Mouse (Mus musculus) CH12.LX (cell line): ENCODE data around the gene Slc35a5.

Source experiments
- CHD1 ChIP-seq: IDR thresholded peaks from 2 replicates; pipeline ENCODE4 v1.6.1; 2012; ENCODE audit warnings: low read depth, low read length, improper control_type of control experiment, inconsistent platforms
- CTCF ChIP-seq, 2 experiments: IDR thresholded peaks in 1 of 2; conservative IDR thresholded peaks in 1 of 2; 2 replicates each; pipeline ENCODE4 v1.5.1; 2011 to 2012; ENCODE audit warnings: low read depth in 2 of 2, low read length in 2 of 2, improper control_type of control experiment in 1 of 2, inconsistent platforms in 1 of 2, mild to moderate bottlenecking in 1 of 2, moderate library complexity in 1 of 2
- EP300 ChIP-seq: IDR thresholded peaks from 2 replicates; pipeline ENCODE4 v1.6.1; 2011; ENCODE audit warnings: low read length, improper control_type of control experiment
- MAFK ChIP-seq: IDR thresholded peaks from 2 replicates; pipeline ENCODE4 v1.6.1; 2011; ENCODE audit warnings: low read length, improper control_type of control experiment; ENCODE audit not compliant: insufficient replicate concordance
- MAX ChIP-seq: IDR thresholded peaks from 2 replicates; pipeline ENCODE4 v1.6.1; 2011; ENCODE audit warnings: low read length, improper control_type of control experiment
- MYC ChIP-seq: IDR thresholded peaks from 2 replicates; pipeline ENCODE4 v1.6.1; 2011; ENCODE audit warnings: low read depth, mild to moderate bottlenecking, improper control_type of control experiment, low read length
- POLR2A ChIP-seq: IDR thresholded peaks from 2 replicates; pipeline ENCODE4 v1.6.1; 2011; ENCODE audit warnings: low read depth, mild to moderate bottlenecking, improper control_type of control experiment, low read length
- POLR2AphosphoS2 ChIP-seq: IDR thresholded peaks from 2 replicates; pipeline ENCODE4 v1.6.1; 2011; ENCODE audit warnings: low read depth, low read length, improper control_type of control experiment

DNA sequence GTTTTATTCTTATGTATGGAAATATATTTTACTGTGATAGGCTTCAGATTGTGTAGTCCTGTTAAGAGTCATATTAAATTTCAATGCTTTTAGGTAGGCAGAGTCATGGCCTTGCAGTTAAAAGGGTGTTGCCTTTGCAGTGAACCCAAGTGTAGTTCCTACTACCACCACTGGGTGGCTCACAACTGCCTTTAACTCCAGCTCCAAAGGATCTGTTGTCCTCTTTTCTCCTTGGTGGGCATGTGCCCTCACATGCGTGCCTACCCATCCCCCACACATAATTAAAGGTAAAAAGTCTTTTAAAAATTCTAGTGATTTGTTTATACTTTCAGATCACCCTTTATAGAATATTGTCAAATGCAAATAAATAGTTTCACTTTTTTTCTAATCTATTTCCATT is 34.1 kb upstream of the Slc35a5 start:
- no peak for TF ChIP-seq MAFK
- peak; percentile 85 to 99 for TF ChIP-seq CTCF (conservative IDR thresholded peaks at IDR 0.05 in 1 of 2, IDR thresholded peaks at IDR 0.05 in 1 of 2; ENCODE audit: low read depth in 2 of 2, low read length in 2 of 2)
- TF ChIP-seq MAX = no peak
- no peak for TF ChIP-seq CHD1
- 0 out of 2 replicates have a peak, but pooled peaks have one; percentile 33 for TF ChIP-seq MYC
- no peak for TF ChIP-seq POLR2A
- no peak for TF ChIP-seq EP300
- no peak for TF ChIP-seq POLR2AphosphoS2
